Mouse (Mus musculus) heart, embryonic 15.5 days (tissue): ENCODE measurements around the gene Ttc7. TPM values are rescaled to one million over a fixed set of nuclear protein-coding genes. Genes with fewer than 3 reads are reported as not detected.

ENCODE experiments used
- ATAC-seq: fragments of 200-750 bp; cut with Nextera tagmentation; replicated peaks from 2 replicates; pipeline ENCODE4 v1.8.0; 2017; ENCODE audit warnings: low read depth, moderate TSS enrichment; ENCODE audit not compliant: insufficient number of reproducible peaks, insufficient read depth, low FRiP score
- H3K27ac ChIP-seq: fragments of 300-500 bp; sonication (generic); 2 replicates; pipeline ENCODE4 v1.5.1; 2015; ENCODE audit warnings: mild to moderate bottlenecking, inconsistent platforms
- H3K27me3 ChIP-seq: fragments of 300-500 bp; sonication (generic); 2 replicates; pipeline ENCODE4 v1.6.1; 2015; ENCODE audit warnings: inconsistent platforms
- H3K36me3 ChIP-seq: fragments of 300-500 bp; sonication (generic); 2 replicates; pipeline ENCODE4 v1.6.1; 2015; ENCODE audit warnings: mild to moderate bottlenecking, inconsistent platforms
- H3K4me1 ChIP-seq: fragments of 300-500 bp; sonication (generic); replicated peaks from 2 replicates; pipeline ENCODE4 v1.6.1; 2015; ENCODE audit warnings: inconsistent platforms
- H3K4me2 ChIP-seq: fragments of 300-500 bp; sonication (generic); 2 replicates; pipeline ENCODE4 v1.6.1; 2015; ENCODE audit warnings: inconsistent platforms, mild to moderate bottlenecking, moderate library complexity
- H3K4me3 ChIP-seq: fragments of 300-500 bp; sonication (generic); 2 replicates; pipeline ENCODE4 v1.5.1; 2015; ENCODE audit warnings: mild to moderate bottlenecking, inconsistent platforms
- H3K9ac ChIP-seq: fragments of 300-500 bp; sonication (generic); 2 replicates; pipeline ENCODE4 v1.6.1; 2015; ENCODE audit warnings: mild to moderate bottlenecking, inconsistent platforms
- H3K9me3 ChIP-seq: fragments of 300-500 bp; sonication (generic); replicated peaks from 2 replicates; pipeline ENCODE4 v1.6.1; 2016; ENCODE audit warnings: inconsistent platforms
- WGBS: fragments of 180-500 bp; shearing (Covaris S2); methylation state at CpG from one replicate; pipeline ENCODE4 v1.1.7; 2015; ENCODE audit warnings: mixed read lengths; 5-methylcytosine and 5-hydroxymethylcytosine counted together
- polyA plus RNA-seq: library from polyadenylated mRNA; unstranded; fragments of >200 nt; fragmentation: Nextera tagmentation; extraction: Ambion mirVana; gene quantifications from 2 replicates; pipeline ENCODE4 v1.2.1, GENCODE M21; 2015

Ttc7 gene
- polyA plus RNA-seq, result 2.8 and 7.1 TPM in 2 replicates

GRCm38 (mm10) chr17:87282706-87283053 is at the start of gene Ttc7:
Gene Ttc7, plus strand, starts transcription at chr17:87282886.
- peak; percentile 92 for ATAC-seq
- Histone ChIP-seq H3K4me2 (peak within 1 kb of the TSS; percentile 96), H3K9ac (peak within 1 kb of the TSS; percentile 87), H3K36me3 (no peaks in the 10 kb centered on the region), H3K9me3 (no peaks in the 10 kb centered on the region), H3K4me3 (peak within 1 kb of the TSS; percentile 76), H3K27ac (peak within 1 kb of the TSS; percentile 92), H3K4me1 (peaks cover 23% of the 10 kb centered on the region), H3K27me3 (peaks cover 29% of the 10 kb centered on the region)
- WGBS, result under 1% methylated on average over 38 of the region's 38 CpGs

DNA sequence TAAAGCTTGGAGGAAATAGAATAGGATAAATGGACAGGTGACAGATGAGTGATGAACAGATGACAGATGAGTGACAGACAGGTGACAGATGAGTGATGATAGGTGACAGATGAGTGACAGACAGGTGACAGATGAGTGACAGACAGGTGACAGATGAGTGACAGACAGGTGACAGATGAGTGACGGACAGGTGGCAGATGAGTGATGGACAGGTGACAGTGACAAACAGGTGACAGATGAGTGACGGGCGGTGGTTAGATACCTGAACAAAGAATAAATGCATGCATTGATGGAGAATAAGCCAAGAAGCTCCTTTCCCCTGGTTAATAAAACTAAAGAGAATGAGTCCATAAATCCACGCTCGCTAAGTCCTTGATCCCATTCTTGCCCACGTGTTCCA is 47.7 kb upstream of the Ttc7 start:
- Histone ChIP-seq H3K9me3 (no peaks in the 10 kb centered on the region), H3K4me3 (no peak overlapping the region), H3K4me2 (no peak overlapping the region), H3K9ac (no peak overlapping the region), H3K36me3 (no peaks in the 10 kb centered on the region), H3K4me1 (peaks cover 11% of the 10 kb centered on the region), H3K27me3 (no peaks in the 10 kb centered on the region), H3K27ac (no peak overlapping the region)
- no peak for ATAC-seq
- WGBS, result 86% methylated on average over 6 of the region's 6 CpGs

GRCm38 (mm10) chr17:87236725-87237650 is 45.7 kb upstream of the Ttc7 start:
- Histone ChIP-seq H3K9ac (no peak overlapping the region), H3K4me3 (no peak overlapping the region), H3K27me3 (no peaks in the 10 kb centered on the region), H3K4me2 (peak overlapping the region; percentile 4; the same call in 1 of the 2 replicates), H3K27ac (no peak overlapping the region), H3K36me3 (no peaks in the 10 kb centered on the region), H3K4me1 (peaks cover 11% of the 10 kb centered on the region), H3K9me3 (no peaks in the 10 kb centered on the region)
- ATAC-seq, result 0 out of 2 replicates have a peak, but pooled peaks have one; percentile 18
- 35% methylated on average over 18 of the region's 18 CpGs for WGBS

DNA sequence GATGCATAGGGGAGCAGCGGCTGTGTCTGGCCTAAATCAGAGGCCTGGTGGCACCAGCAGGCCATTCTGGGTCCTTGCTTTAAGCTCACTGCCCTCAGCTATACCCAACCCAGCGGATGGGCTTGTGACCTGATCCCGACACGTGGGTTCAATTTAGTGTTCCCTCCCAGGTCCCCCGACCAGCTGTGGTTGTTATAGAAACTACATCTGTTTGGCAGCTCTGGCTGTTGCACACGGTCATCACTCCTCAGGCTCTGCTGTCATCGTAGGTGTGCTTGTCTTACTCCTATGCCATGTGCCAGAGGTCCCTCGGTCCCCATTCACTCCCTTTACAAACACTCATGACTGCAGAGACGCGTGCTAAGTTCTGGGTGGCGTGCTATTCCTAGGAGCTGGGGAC is 44.9 kb upstream of the Ttc7 start:
- 82% methylated on average over 11 of the region's 11 CpGs for whole genome bisulfite sequencing
- no peak overlapping the region for H3K4me3 ChIP-seq
- H3K4me1 ChIP-seq, result peaks cover 11% of the 10 kb centered on the region
- no peak overlapping the region for H3K27ac ChIP-seq
- no peaks in the 10 kb centered on the region for H3K27me3 ChIP-seq
- H3K9ac ChIP-seq, result no peak overlapping the region
- H3K9me3 ChIP-seq, result no peaks in the 10 kb centered on the region
- no peaks in the 10 kb centered on the region for H3K36me3 ChIP-seq
- no peak overlapping the region for H3K4me2 ChIP-seq
- ATAC-seq, result no peak

DNA sequence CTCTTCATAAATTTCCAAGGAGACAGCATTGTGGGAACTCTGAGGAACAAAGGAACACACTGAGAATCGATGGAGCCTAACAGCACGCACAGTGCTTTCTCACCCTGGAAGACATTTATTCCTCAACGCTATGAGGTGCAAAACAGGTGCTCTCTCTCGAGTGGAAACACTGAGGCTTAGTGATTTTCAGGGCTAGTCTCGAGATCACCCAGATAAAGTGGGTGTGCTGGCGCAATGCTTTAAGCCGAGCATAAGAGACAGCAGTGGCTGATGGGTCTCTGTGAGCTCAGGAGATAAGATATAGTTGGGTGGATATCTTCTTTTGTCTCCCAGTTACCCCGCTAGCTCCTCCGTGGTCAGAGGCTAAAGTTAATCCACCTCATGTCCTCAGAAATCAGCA is 36.6 kb upstream of the Ttc7 start:
- no peak overlapping the region for H3K9ac ChIP-seq
- 48% methylated on average over 9 of the region's 9 CpGs for WGBS
- H3K9me3 ChIP-seq, result no peaks in the 10 kb centered on the region
- H3K36me3 ChIP-seq, result no peaks in the 10 kb centered on the region
- no peaks in the 10 kb centered on the region for H3K27me3 ChIP-seq
- no peak overlapping the region for H3K27ac ChIP-seq
- H3K4me2 ChIP-seq, result no peak overlapping the region
- no peak for ATAC-seq
- no peak overlapping the region for H3K4me3 ChIP-seq
- peaks cover 6% of the 10 kb centered on the region for H3K4me1 ChIP-seq

DNA sequence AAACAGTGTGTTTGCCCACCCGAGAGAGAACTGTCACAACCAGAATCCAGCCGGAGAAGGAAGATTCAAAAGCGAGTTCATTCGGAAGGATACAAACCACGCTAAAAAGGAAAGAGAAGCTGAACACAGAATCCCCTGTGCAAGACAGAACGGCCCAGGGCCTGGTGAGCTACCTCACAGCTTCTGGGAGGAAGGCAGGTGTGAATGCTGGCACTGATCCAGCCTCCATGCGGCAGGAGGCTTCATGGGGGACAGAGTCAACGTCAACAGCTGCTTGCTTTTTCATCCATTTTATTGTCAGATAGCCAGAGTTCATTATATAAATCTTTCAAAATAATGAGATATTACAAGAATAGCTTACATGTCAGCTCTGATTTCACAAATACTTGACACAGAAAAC is 28.3 kb upstream of the Ttc7 start:
- H3K36me3 ChIP-seq, result peaks cover 48% of the 10 kb centered on the region
- 74% methylated on average over 8 of the region's 8 CpGs for WGBS
- 0 out of 2 replicates have a peak overlapping the region, but pooled peaks have one; percentile 3 for H3K27ac ChIP-seq
- H3K4me1 ChIP-seq, result no peaks in the 10 kb centered on the region; the same call in 1 of the 2 replicates
- no peak overlapping the region for H3K4me3 ChIP-seq
- no peak for ATAC-seq
- H3K9me3 ChIP-seq, result no peaks in the 10 kb centered on the region
- H3K4me2 ChIP-seq, result no peak overlapping the region
- H3K27me3 ChIP-seq, result no peaks in the 10 kb centered on the region
- no peak overlapping the region for H3K9ac ChIP-seq

GRCm38 (mm10) chr17:87255672-87256071 is 27.0 kb upstream of the Ttc7 start:
- 81% methylated on average over 16 of the region's 16 CpGs for WGBS
- Histone ChIP-seq H3K4me3 (no peak overlapping the region), H3K9me3 (no peaks in the 10 kb centered on the region), H3K4me1 (no peaks in the 10 kb centered on the region), H3K4me2 (no peak overlapping the region), H3K36me3 (peaks cover 60% of the 10 kb centered on the region), H3K27me3 (no peaks in the 10 kb centered on the region), H3K27ac (no peak overlapping the region), H3K9ac (no peak overlapping the region)
- no peak for ATAC-seq

GRCm38 (mm10) chr17:87263401-87263800 is 19.3 kb upstream of the Ttc7 start:
- WGBS, result 69% methylated on average over 6 of the region's 6 CpGs
- peaks cover 14% of the 10 kb centered on the region for H3K4me1 ChIP-seq
- no peak overlapping the region; the same call in 1 of the 2 replicates for H3K4me2 ChIP-seq
- no peak for ATAC-seq
- H3K27me3 ChIP-seq, result no peaks in the 10 kb centered on the region
- peak overlapping the region; percentile 49; the same call in 1 of the 2 replicates for H3K27ac ChIP-seq
- no peak overlapping the region for H3K9ac ChIP-seq
- no peaks in the 10 kb centered on the region for H3K9me3 ChIP-seq
- H3K4me3 ChIP-seq, result no peak overlapping the region
- H3K36me3 ChIP-seq, result peaks cover 23% of the 10 kb centered on the region

DNA sequence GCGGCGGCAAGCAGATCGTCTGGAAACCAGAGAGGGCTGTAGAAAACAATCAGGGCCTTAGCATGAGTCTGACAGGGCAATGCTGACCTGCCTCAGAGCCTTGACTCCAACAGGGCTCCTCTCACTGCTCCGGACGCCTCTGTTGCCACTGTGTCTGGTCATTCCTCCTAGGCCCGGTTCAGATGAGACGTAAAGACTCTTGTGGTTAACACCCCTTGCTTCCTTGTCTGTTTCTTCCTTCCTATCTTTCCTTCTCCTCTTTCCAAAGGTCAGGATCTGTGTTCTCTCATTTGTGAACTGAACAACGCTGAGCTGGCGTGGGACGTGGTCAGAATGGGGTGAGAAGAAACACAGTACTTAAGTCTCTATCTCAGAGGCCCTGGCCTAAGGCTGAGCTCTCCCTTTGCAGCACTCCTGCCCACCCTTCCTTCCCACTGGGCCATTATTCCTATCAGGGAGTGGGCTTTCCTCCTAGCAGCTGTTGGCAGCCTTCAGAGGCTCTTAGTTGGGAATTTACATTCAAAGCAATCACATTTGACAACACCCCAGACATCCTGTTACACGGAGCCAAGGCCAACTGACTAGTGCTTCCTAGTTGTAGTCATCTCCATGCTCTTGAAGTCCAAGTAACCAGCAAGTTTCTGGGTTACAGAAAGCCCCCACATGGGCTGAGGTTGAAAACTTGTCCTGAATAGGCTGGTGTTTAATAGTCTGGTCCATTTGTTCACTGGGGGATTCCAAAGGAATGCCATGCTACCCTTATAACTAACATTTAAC is 18.4 kb upstream of the Ttc7 start:
- no peaks in the 10 kb centered on the region for H3K9me3 ChIP-seq
- H3K9ac ChIP-seq, result no peak overlapping the region
- peak overlapping the region; percentile 49 for H3K27ac ChIP-seq
- peak overlapping the region; percentile 91 for H3K4me3 ChIP-seq
- peaks cover 21% of the 10 kb centered on the region for H3K36me3 ChIP-seq
- ATAC-seq, result 0 out of 2 replicates have a peak, but pooled peaks have one; percentile 10
- no peaks in the 10 kb centered on the region for H3K27me3 ChIP-seq
- H3K4me1 ChIP-seq, result peaks cover 14% of the 10 kb centered on the region
- 77% methylated on average over 11 of the region's 11 CpGs for WGBS
- H3K4me2 ChIP-seq, result peak overlapping the region; percentile 89

GRCm38 (mm10) chr17:87264927-87265791 is 17.5 kb upstream of the Ttc7 start:
- ATAC-seq, result peak; percentile 65
- H3K4me3 ChIP-seq, result peak overlapping the region; percentile 91
- H3K9ac ChIP-seq, result peak overlapping the region; percentile 94
- H3K27me3 ChIP-seq, result no peaks in the 10 kb centered on the region
- 6% methylated on average over 28 of the region's 28 CpGs for WGBS
- H3K9me3 ChIP-seq, result no peaks in the 10 kb centered on the region
- peak overlapping the region; percentile 89 for H3K4me2 ChIP-seq
- H3K27ac ChIP-seq, result peak overlapping the region; percentile 71
- H3K4me1 ChIP-seq, result peaks cover 14% of the 10 kb centered on the region
- peaks cover 12% of the 10 kb centered on the region for H3K36me3 ChIP-seq
